Mouse (Mus musculus) stomach, embryonic 14.5 days (tissue): Measurements from ENCODE around the gene Prrc2b. TPM values are rescaled to one million over a fixed set of nuclear protein-coding genes. Genes with fewer than 3 reads are reported as not detected.

Source experiments
- ATAC-seq: fragments of 200-750 bp; cut with Nextera tagmentation; 2 replicates; pipeline ENCODE4 v1.8.0; 2017; ENCODE audit warnings: low read depth, moderate TSS enrichment; ENCODE audit not compliant: insufficient number of reproducible peaks, insufficient read depth, low FRiP score
- H3K27ac ChIP-seq: fragments of 300-500 bp; sonication (generic); 2 replicates; pipeline ENCODE4 v1.5.1; 2014; ENCODE audit warnings: mild to moderate bottlenecking, low read length, moderate library complexity, mixed read lengths
- H3K27me3 ChIP-seq: fragments of 300-500 bp; sonication (generic); 2 replicates; pipeline ENCODE4 v1.6.1; 2014; ENCODE audit warnings: low read length, control low read depth, mixed read lengths; ENCODE audit not compliant: control insufficient read depth, insufficient read depth
- H3K36me3 ChIP-seq: fragments of 300-500 bp; sonication (generic); 2 replicates; pipeline ENCODE4 v1.6.1; 2014; ENCODE audit warnings: mild to moderate bottlenecking, control low read depth, low read length, moderate library complexity, mixed read lengths; ENCODE audit not compliant: control insufficient read depth, insufficient read depth
- H3K4me1 ChIP-seq: fragments of 300-500 bp; sonication (generic); 2 replicates; pipeline ENCODE4 v1.6.1; 2014; ENCODE audit warnings: low read length, control low read depth, mixed read lengths; ENCODE audit not compliant: control insufficient read depth, insufficient read depth
- H3K4me2 ChIP-seq: fragments of 300-500 bp; sonication (generic); replicated peaks from 2 replicates; pipeline ENCODE4 v1.6.1; 2014; ENCODE audit warnings: low read depth, low read length, control low read depth
- H3K4me3 ChIP-seq: fragments of 300-500 bp; sonication (generic); 2 replicates; pipeline ENCODE4 v1.5.1; 2014; ENCODE audit warnings: low read depth, low read length, control low read depth
- H3K9ac ChIP-seq: fragments of 300-500 bp; sonication (generic); replicated peaks from 2 replicates; pipeline ENCODE4 v1.6.1; 2014; ENCODE audit warnings: low read depth, mild to moderate bottlenecking, control low read depth, low read length, moderate library complexity, mixed read lengths
- H3K9me3 ChIP-seq: fragments of 300-500 bp; sonication (generic); 2 replicates; pipeline ENCODE4 v1.6.1; 2016; ENCODE audit warnings: low read depth, low read length, control low read depth; ENCODE audit not compliant: control insufficient read depth
- WGBS: fragments of 180-500 bp; shearing (Covaris S2); extraction: QIAGEN DNeasy Blood & Tissue Kit; methylation state at CpG from one replicate; pipeline ENCODE4 v1.1.7; 2014; 5-methylcytosine and 5-hydroxymethylcytosine counted together
- polyA plus RNA-seq: library from polyadenylated mRNA; unstranded; fragments of >200 nt; fragmentation: Nextera tagmentation; extraction: Ambion mirVana; gene quantifications from 2 replicates; pipeline ENCODE4 v1.2.1, GENCODE M21; 2014

The Prrc2b gene
- polyA plus RNA-seq, 1 experiment from 2014 or later, result 59.8 TPM

GRCm38 (mm10) chr2:32189060-32189681, 38.3 kb downstream of the Prrc2b start:
- no peaks in the 10 kb centered on the region for H3K9me3 ChIP-seq
- peaks cover 70% of the 10 kb centered on the region for H3K36me3 ChIP-seq
- no peak for ATAC-seq
- H3K4me2 ChIP-seq, result no peak overlapping the region
- H3K4me3 ChIP-seq, result no peak overlapping the region
- H3K4me1 ChIP-seq, result no peaks in the 10 kb centered on the region
- no peak overlapping the region for H3K9ac ChIP-seq
- 84% methylated on average over 5 of the region's 5 CpGs for WGBS
- no peak overlapping the region for H3K27ac ChIP-seq
- no peaks in the 10 kb centered on the region for H3K27me3 ChIP-seq

- no peak overlapping the region for H3K27ac ChIP-seq
- H3K4me1 ChIP-seq, result no peaks in the 10 kb centered on the region
- H3K36me3 ChIP-seq, result peaks cover 79% of the 10 kb centered on the region
- no peak overlapping the region for H3K4me3 ChIP-seq
- H3K4me2 ChIP-seq, result no peak overlapping the region
- no peaks in the 10 kb centered on the region for H3K27me3 ChIP-seq
- WGBS, result 64% methylated on average over 1 of the region's 1 CpGs
- ATAC-seq, result no peak
- H3K9me3 ChIP-seq, result no peaks in the 10 kb centered on the region
- H3K9ac ChIP-seq, result no peak overlapping the region
Measured at GRCm38 (mm10) chr2:32190620-32191019, 39.7 kb downstream of the Prrc2b start.

GRCm38 (mm10) chr2:32191872-32192507, 41.1 kb downstream of the Prrc2b start:
- Histone ChIP-seq H3K4me2 (no peak overlapping the region), H3K27me3 (no peaks in the 10 kb centered on the region), H3K9ac (no peak overlapping the region), H3K27ac (no peak overlapping the region), H3K9me3 (no peaks in the 10 kb centered on the region), H3K4me3 (no peak overlapping the region), H3K36me3 (peaks cover 80% of the 10 kb centered on the region), H3K4me1 (no peaks in the 10 kb centered on the region)
- 85% methylated on average over 16 of the region's 18 CpGs for WGBS
- no peak for ATAC-seq

- ATAC-seq, result no peak
- peaks cover 93% of the 10 kb centered on the region for H3K36me3 ChIP-seq
- 83% methylated on average over 11 of the region's 11 CpGs for WGBS
Measured at GRCm38 (mm10) chr2:32198977-32199376, 48.1 kb downstream of the Prrc2b start.

GRCm38 (mm10) chr2:32200033-32200432, 49.2 kb downstream of the Prrc2b start:
- H3K36me3 ChIP-seq, result peaks cover 91% of the 10 kb centered on the region
- no peak overlapping the region for H3K27ac ChIP-seq
- H3K27me3 ChIP-seq, result no peaks in the 10 kb centered on the region
- no peak overlapping the region for H3K9ac ChIP-seq
- H3K4me1 ChIP-seq, result no peaks in the 10 kb centered on the region
- H3K4me3 ChIP-seq, result no peak overlapping the region
- no peak overlapping the region for H3K4me2 ChIP-seq
- no peak for ATAC-seq
- 93% methylated on average over 4 of the region's 4 CpGs for WGBS
- no peaks in the 10 kb centered on the region for H3K9me3 ChIP-seq

More at GRCm38 (mm10) chr2:32198977-32199376, 48.1 kb downstream of the Prrc2b start:
- no peak overlapping the region for H3K27ac ChIP-seq
- H3K9me3 ChIP-seq, result no peaks in the 10 kb centered on the region
- no peaks in the 10 kb centered on the region for H3K27me3 ChIP-seq
- no peak overlapping the region for H3K9ac ChIP-seq
- no peaks in the 10 kb centered on the region for H3K4me1 ChIP-seq
- no peak overlapping the region for H3K4me3 ChIP-seq
- no peak overlapping the region for H3K4me2 ChIP-seq

- Histone ChIP-seq H3K36me3 (peaks cover 91% of the 10 kb centered on the region), H3K27me3 (no peaks in the 10 kb centered on the region), H3K4me2 (no peak overlapping the region), H3K4me3 (no peak overlapping the region), H3K27ac (no peak overlapping the region), H3K4me1 (no peaks in the 10 kb centered on the region), H3K9ac (no peak overlapping the region), H3K9me3 (no peaks in the 10 kb centered on the region)
- no peak for ATAC-seq
- WGBS, result 86% methylated on average over 11 of the region's 11 CpGs
Measured at GRCm38 (mm10) chr2:32200712-32201111, 49.8 kb downstream of the Prrc2b start.

- Histone ChIP-seq H3K9me3 (no peaks in the 10 kb centered on the region), H3K27ac (no peak overlapping the region), H3K27me3 (no peaks in the 10 kb centered on the region), H3K9ac (no peak overlapping the region), H3K4me3 (no peak overlapping the region), H3K4me1 (no peaks in the 10 kb centered on the region), H3K36me3 (peaks cover 91% of the 10 kb centered on the region), H3K4me2 (no peak overlapping the region)
- no peak for ATAC-seq
- whole genome bisulfite sequencing, result 65% methylated on average over 7 of the region's 7 CpGs
Measured at GRCm38 (mm10) chr2:32201527-32201926, 50.6 kb downstream of the Prrc2b start.

- Histone ChIP-seq H3K9ac (no peak overlapping the region), H3K27me3 (no peaks in the 10 kb centered on the region), H3K4me2 (no peak overlapping the region), H3K36me3 (peaks cover 97% of the 10 kb centered on the region), H3K4me1 (no peaks in the 10 kb centered on the region), H3K27ac (no peak overlapping the region), H3K9me3 (no peaks in the 10 kb centered on the region), H3K4me3 (no peak overlapping the region)
- WGBS, result 95% methylated on average over 13 of the region's 13 CpGs
- ATAC-seq, result no peak
Measured at GRCm38 (mm10) chr2:32203853-32204252, 53.0 kb downstream of the Prrc2b start.

- WGBS, result 90% methylated on average over 1 of the region's 1 CpGs
- Histone ChIP-seq H3K9ac (no peak overlapping the region), H3K4me3 (no peak overlapping the region), H3K4me2 (no peak overlapping the region), H3K9me3 (no peaks in the 10 kb centered on the region), H3K36me3 (peaks cover 97% of the 10 kb centered on the region), H3K27me3 (no peaks in the 10 kb centered on the region), H3K4me1 (no peaks in the 10 kb centered on the region), H3K27ac (no peak overlapping the region)
- ATAC-seq, result no peak
Measured at GRCm38 (mm10) chr2:32207682-32208081, 56.8 kb downstream of the Prrc2b start.
